Mouse (Mus musculus): ENCODE measurements at regions not wholly inside any gene's neighbourhood (a gene's known extent, or its start where the extent isn't known, plus 50 kb on each side); places are given as distances from the start of the nearest gene placed in this dataset.

DNA sequence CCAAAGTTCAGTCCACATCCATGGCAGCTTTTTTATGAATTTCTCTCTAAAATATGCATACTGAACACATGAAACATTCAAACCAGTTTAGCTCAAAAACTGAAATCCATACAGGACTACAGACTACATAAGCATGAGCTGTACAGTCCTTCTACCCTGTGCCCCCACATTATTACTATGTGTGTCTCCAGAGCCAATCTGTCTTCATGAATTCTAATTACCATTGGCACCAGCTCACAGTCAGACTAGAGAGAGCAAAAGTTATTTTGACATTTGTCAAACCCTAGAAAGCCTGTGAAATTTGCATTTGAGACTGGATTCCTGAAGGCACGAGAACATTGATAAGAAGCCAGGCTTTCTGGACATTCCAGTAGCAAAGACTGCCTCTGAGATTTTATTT, 117.9 kb upstream of the Zfand5 start:
- Histone ChIP-seq H3K4me3 (replicated peaks; ENCODE audit: extremely low read depth, low read depth, low read length) (no peak overlapping the region), H3K4me1 (ENCODE audit: control insufficient read depth, insufficient read depth, low read length) (no peaks in the 10 kb centered on the region)
- TF ChIP-seq POLR2A (IDR thresholded peaks at IDR 0.05; ENCODE audit: borderline replicate concordance, extremely low read depth, low read depth, low read length) (no peak), CTCF (IDR thresholded peaks at IDR 0.05; ENCODE audit: insufficient read depth, low read length) (no peak)
- no peak for DNase-seq
- 56% methylated on average over 1 of the region's 1 CpGs for WGBS

DNA sequence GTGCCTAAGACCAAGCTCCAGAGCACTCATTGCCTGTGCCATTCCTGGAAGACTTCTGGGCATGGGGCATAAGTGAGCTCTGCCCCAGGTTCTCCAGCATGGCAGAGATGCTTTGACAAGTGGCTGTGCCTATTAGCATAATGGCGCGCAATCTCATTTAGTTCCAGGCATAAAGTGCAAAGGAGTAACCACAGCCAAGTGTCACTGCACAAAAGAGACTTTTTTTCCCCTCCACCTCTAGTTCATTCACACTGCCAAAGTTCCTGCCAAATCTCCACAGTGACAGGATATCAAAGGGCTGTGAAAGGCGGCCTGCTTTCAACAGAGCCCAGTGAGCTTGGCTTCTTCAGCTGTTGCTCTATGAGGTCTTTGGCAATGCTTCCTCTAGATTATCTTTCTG, 120.1 kb upstream of the Zfand5 start:
- H3K4me1 ChIP-seq (ENCODE audit: control insufficient read depth, insufficient read depth, low read length): no peaks in the 10 kb centered on the region
- TF ChIP-seq CTCF (IDR thresholded peaks at IDR 0.05; ENCODE audit: insufficient read depth, low read length) (no peak), POLR2A (IDR thresholded peaks at IDR 0.05; ENCODE audit: borderline replicate concordance, extremely low read depth, low read depth, low read length) (no peak)
- H3K4me3 ChIP-seq (replicated peaks; ENCODE audit: extremely low read depth, low read depth, low read length): no peak overlapping the region
- DNase-seq: no peak
- WGBS: 73% methylated on average over 3 of the region's 3 CpGs

- WGBS: 79% methylated on average over 3 of the region's 3 CpGs
- DNase-seq: no peak
- Histone ChIP-seq H3K4me3 (replicated peaks; ENCODE audit: extremely low read depth, low read depth, low read length) (no peak overlapping the region), H3K4me1 (ENCODE audit: control insufficient read depth, insufficient read depth, low read length) (no peaks in the 10 kb centered on the region)
- TF ChIP-seq CTCF (IDR thresholded peaks at IDR 0.05; ENCODE audit: insufficient read depth, low read length): no peak
- TF ChIP-seq POLR2A (IDR thresholded peaks at IDR 0.05; ENCODE audit: borderline replicate concordance, extremely low read depth, low read depth, low read length): no peak
These were observed 121.2 kb upstream of the Zfand5 start for GRCm38 (mm10) chr19:21150849-21151248.

- H3K4me1 ChIP-seq (ENCODE audit: control insufficient read depth, insufficient read depth, low read length): no peaks in the 10 kb centered on the region
- TF ChIP-seq CTCF (IDR thresholded peaks at IDR 0.05; ENCODE audit: insufficient read depth, low read length) (no peak), POLR2A (IDR thresholded peaks at IDR 0.05; ENCODE audit: borderline replicate concordance, extremely low read depth, low read depth, low read length) (no peak)
- 95% methylated on average over 1 of the region's 1 CpGs for WGBS
- no peak overlapping the region for H3K4me3 ChIP-seq (replicated peaks; ENCODE audit: extremely low read depth, low read depth, low read length)
- no peak for DNase-seq
These were observed 121.8 kb upstream of the Zfand5 start for GRCm38 (mm10) chr19:21150241-21150640.

DNA sequence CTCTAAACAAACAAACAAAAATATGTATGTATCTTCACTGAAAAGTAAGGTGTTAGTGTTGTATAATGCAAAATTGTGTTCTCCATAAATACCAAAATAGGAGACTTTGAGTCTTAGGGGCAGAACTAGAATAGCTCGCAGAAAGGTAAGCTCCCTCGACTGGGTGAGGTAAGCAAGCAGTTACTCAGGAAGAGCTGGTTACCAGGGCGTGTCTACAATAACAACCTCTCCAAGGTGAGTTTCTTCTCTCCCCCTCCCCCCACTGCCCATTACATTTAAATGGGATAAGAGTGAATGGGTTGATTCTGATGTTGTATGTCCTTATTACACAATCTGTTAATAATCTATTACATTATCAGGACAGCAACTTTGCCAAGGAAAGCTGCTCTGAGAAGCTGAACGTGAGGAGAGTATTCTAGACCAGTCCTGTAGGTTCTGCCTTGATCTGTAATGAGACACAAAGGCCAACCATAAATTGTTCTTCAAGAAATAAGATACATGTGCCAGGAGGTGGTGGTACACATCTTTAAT, 125.2 kb upstream of the Zfand5 start:
- DNase-seq: no peak
- TF ChIP-seq CTCF (IDR thresholded peaks at IDR 0.05; ENCODE audit: insufficient read depth, low read length) (no peak), POLR2A (IDR thresholded peaks at IDR 0.05; ENCODE audit: borderline replicate concordance, extremely low read depth, low read depth, low read length) (no peak)
- peaks cover 7% of the 10 kb centered on the region for H3K4me1 ChIP-seq (ENCODE audit: control insufficient read depth, insufficient read depth, low read length)
- WGBS: 68% methylated on average over 4 of the region's 4 CpGs
- H3K4me3 ChIP-seq (replicated peaks; ENCODE audit: extremely low read depth, low read depth, low read length): no peak overlapping the region

DNA sequence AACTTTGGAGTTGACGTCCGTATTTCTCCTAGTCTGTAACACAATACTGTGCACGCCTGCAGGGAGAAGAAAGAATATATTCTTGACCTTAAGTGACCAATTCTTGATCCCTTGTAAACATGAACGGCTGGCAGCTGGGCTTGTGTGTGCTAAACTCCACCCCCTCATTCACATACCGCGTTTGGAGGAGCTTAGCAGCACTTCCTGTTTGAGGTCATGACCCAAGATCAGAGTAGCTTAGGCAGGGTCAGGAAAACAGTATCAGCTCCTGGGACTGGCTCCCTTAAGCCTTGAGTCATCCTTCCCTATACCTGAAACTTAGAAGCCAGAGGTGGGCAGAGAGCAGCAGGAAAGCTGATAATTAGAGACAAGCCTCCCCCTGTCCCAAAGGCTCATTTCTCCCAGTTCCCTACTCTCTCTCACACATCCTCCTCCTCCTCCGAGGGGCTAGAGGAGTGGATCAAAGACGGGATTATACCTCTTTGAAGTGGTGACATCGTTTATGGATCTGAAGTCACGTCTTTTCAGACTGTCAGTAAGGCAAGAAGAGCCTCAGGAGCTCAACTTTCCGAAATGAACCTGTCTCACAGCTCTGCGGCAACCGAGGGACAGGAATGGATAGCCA, 127.3 kb upstream of the Zfand5 start:
- Histone ChIP-seq H3K4me1 (ENCODE audit: control insufficient read depth, insufficient read depth, low read length) (peaks cover 7% of the 10 kb centered on the region), H3K4me3 (replicated peaks; ENCODE audit: extremely low read depth, low read depth, low read length) (no peak overlapping the region)
- DNase-seq: peak; percentile 24
- WGBS: 29% methylated on average over 13 of the region's 13 CpGs
- no peak for TF ChIP-seq CTCF (IDR thresholded peaks at IDR 0.05; ENCODE audit: insufficient read depth, low read length)
- TF ChIP-seq POLR2A (IDR thresholded peaks at IDR 0.05; ENCODE audit: borderline replicate concordance, extremely low read depth, low read depth, low read length): no peak

DNA sequence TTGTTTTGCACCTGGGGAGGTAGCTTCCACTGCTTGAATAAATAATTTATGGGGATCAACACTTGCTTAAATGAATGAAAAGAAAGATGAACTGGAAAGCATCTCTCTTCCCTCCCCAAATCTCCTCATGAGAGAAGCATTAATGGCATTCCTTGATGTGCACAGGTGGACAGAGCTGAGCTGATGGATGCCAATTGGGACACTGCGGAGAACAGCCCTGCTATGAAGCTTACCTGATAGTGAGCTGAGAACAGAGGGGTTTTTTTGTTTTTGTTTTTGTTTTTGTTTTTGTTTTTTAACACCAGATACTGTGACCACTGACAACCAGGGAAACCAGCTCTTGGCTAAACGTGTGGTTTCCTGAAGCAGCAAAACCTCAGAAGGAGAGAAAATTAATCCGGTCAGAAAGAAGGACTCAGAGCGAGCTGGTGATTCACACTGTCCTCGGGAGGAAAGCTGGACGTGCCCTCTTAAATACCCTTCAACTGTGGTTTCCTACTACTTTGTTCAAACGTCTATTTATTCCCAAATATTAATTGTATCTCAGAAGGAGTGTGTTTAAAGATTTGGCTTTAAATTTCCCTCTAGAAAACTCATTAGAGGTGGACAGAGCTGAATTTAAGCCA, 128.0 kb upstream of the Zfand5 start:
- 28% methylated on average over 7 of the region's 7 CpGs for WGBS

GRCm38 (mm10) chr19:21140456-21140855, 131.6 kb upstream of the Zfand5 start:
- TF ChIP-seq CTCF (IDR thresholded peaks at IDR 0.05; ENCODE audit: insufficient read depth, low read length) (no peak), POLR2A (IDR thresholded peaks at IDR 0.05; ENCODE audit: borderline replicate concordance, extremely low read depth, low read depth, low read length) (no peak)
- Histone ChIP-seq H3K4me1 (ENCODE audit: control insufficient read depth, insufficient read depth, low read length) (peaks cover 7% of the 10 kb centered on the region), H3K4me3 (replicated peaks; ENCODE audit: extremely low read depth, low read depth, low read length) (no peak overlapping the region)
- DNase-seq: no peak
- WGBS: 34% methylated on average over 3 of the region's 3 CpGs

More for the DNA sequence above, 128.0 kb upstream of the Zfand5 start:
- TF ChIP-seq CTCF (IDR thresholded peaks at IDR 0.05; ENCODE audit: insufficient read depth, low read length) (no peak), POLR2A (IDR thresholded peaks at IDR 0.05; ENCODE audit: borderline replicate concordance, extremely low read depth, low read depth, low read length) (no peak)
- no peak for DNase-seq
- Histone ChIP-seq H3K4me1 (ENCODE audit: control insufficient read depth, insufficient read depth, low read length) (peaks cover 7% of the 10 kb centered on the region), H3K4me3 (replicated peaks; ENCODE audit: extremely low read depth, low read depth, low read length) (no peak overlapping the region)

GRCm38 (mm10) chr19:21138998-21139495, 133.0 kb upstream of the Zfand5 start:
- 68% methylated on average over 8 of the region's 8 CpGs for WGBS
- TF ChIP-seq CTCF (IDR thresholded peaks at IDR 0.05; ENCODE audit: insufficient read depth, low read length) (no peak), POLR2A (IDR thresholded peaks at IDR 0.05; ENCODE audit: borderline replicate concordance, extremely low read depth, low read depth, low read length) (no peak)
- DNase-seq: no peak

DNA sequence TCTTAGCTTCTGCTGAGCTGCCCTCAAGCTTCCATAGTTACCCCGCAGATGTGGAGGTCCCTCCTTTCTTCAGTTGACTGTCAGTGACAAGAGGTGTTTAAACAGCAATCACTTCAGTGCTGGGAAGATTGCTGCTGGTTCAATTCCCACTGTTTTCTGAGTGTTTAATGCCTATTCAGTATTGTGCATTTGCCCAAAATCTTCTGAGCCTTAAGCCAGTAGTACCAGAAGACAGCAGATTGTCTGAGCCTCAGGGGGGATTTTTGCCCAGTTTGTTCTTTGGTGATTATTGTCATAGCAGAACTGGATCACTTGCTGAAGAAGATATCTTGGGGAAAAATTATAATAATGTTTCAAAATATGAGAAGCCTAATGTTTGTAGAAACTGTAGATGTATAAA, 135.3 kb upstream of the Zfand5 start:
- TF ChIP-seq CTCF (IDR thresholded peaks at IDR 0.05; ENCODE audit: insufficient read depth, low read length) (no peak), POLR2A (IDR thresholded peaks at IDR 0.05; ENCODE audit: borderline replicate concordance, extremely low read depth, low read depth, low read length) (no peak)
- Histone ChIP-seq H3K4me1 (ENCODE audit: control insufficient read depth, insufficient read depth, low read length) (no peaks in the 10 kb centered on the region), H3K4me3 (replicated peaks; ENCODE audit: extremely low read depth, low read depth, low read length) (no peak overlapping the region)
- DNase-seq: no peak
- WGBS: 66% methylated on average over 1 of the region's 1 CpGs

More at GRCm38 (mm10) chr19:21138998-21139495, 133.0 kb upstream of the Zfand5 start:
- Histone ChIP-seq H3K4me1 (ENCODE audit: control insufficient read depth, insufficient read depth, low read length) (peaks cover 4% of the 10 kb centered on the region), H3K4me3 (replicated peaks; ENCODE audit: extremely low read depth, low read depth, low read length) (no peak overlapping the region)

Measured in lung, adult 2 months (tissue).